Mouse (Mus musculus) liver, embryonic 14.5 days (tissue): ENCODE data around the gene Bcl11a. TPM values are rescaled to one million over a fixed set of nuclear protein-coding genes. Genes with fewer than 3 reads are reported as not detected.

Experiments used
- ATAC-seq: fragments of 200-750 bp; cut with Nextera tagmentation; 2 replicates; pipeline ENCODE4 v1.8.0; 2017; ENCODE audit warnings: moderate number of reproducible peaks, mild to moderate bottlenecking, moderate library complexity; ENCODE audit not compliant: insufficient read depth
- DNase-seq, 3 experiments: peaks; one replicate each; pipeline ENCODE4 v3.0.0-alpha.2; 2012 to 2013; ENCODE audit warnings: low read depth in 3 of 3, low spot score in 3 of 3
- H3K27ac ChIP-seq: fragments of 300-500 bp; sonication (generic); 2 replicates; pipeline ENCODE4 v1.5.1; 2014; ENCODE audit warnings: moderate library complexity, mild to moderate bottlenecking, control low read depth, inconsistent platforms
- H3K27me3 ChIP-seq: fragments of 300-500 bp; sonication (generic); 2 replicates; pipeline ENCODE4 v1.6.1; 2014; ENCODE audit warnings: mild to moderate bottlenecking, low read length, moderate library complexity; ENCODE audit not compliant: control insufficient read depth, insufficient read depth
- H3K36me3 ChIP-seq: fragments of 300-500 bp; sonication (generic); replicated peaks from 2 replicates; pipeline ENCODE4 v1.6.1; 2014; ENCODE audit warnings: low read depth; ENCODE audit not compliant: control insufficient read depth, insufficient read depth
- H3K4me1 ChIP-seq, 2 experiments: fragments of 200-500 bp in 1 of 2; fragments of 300-500 bp in 1 of 2; sonication (generic) in 1 of 2; replicated peaks; 2 replicates each; pipeline ENCODE4 v1.6.1; 2012 to 2014; ENCODE audit warnings: antibody characterized with exemption in 1 of 2, inconsistent platforms in 1 of 2, low read length in 1 of 2; ENCODE audit not compliant: control insufficient read depth in 2 of 2, insufficient read depth in 2 of 2
- H3K4me2 ChIP-seq: fragments of 300-500 bp; sonication (generic); 2 replicates; pipeline ENCODE4 v1.6.1; 2014; ENCODE audit warnings: low read depth, mild to moderate bottlenecking, control low read depth, moderate library complexity
- H3K4me3 ChIP-seq, 2 experiments: fragments of 200-500 bp in 1 of 2; fragments of 300-500 bp in 1 of 2; sonication (generic) in 1 of 2; 2 replicates each; pipeline ENCODE4 v1.5.1; 2012 to 2014; ENCODE audit warnings: low read depth in 2 of 2, low read length in 2 of 2, mild to moderate bottlenecking in 2 of 2, control low read depth in 1 of 2, inconsistent platforms in 1 of 2, moderate library complexity in 1 of 2; ENCODE audit not compliant: insufficient read depth in 1 of 2
- H3K9ac ChIP-seq: fragments of 300-500 bp; sonication (generic); replicated peaks from 2 replicates; pipeline ENCODE4 v1.6.1; 2014; ENCODE audit warnings: mild to moderate bottlenecking, control low read depth, moderate library complexity
- H3K9me3 ChIP-seq: fragments of 300-500 bp; sonication (generic); 2 replicates; pipeline ENCODE4 v1.6.1; 2016; ENCODE audit warnings: low read length, mixed read lengths; ENCODE audit not compliant: control insufficient read depth
- CTCF ChIP-seq: IDR thresholded peaks from 2 replicates; pipeline ENCODE4 v1.5.1; 2016; ENCODE audit warnings: antibody characterized with exemption, low read depth, control low read depth
- EP300 ChIP-seq: IDR thresholded peaks from 2 replicates; pipeline ENCODE4 v1.6.1; 2016; ENCODE audit warnings: antibody characterized with exemption, low read depth
- WGBS: fragments of 180-500 bp; shearing (Covaris S2); extraction: QIAGEN DNeasy Blood & Tissue Kit; methylation state at CpG from one replicate; pipeline ENCODE4 v1.1.7; 2014; ENCODE audit not compliant: insufficient replicate concordance; 5-methylcytosine and 5-hydroxymethylcytosine counted together
- polyA plus RNA-seq, 2 experiments: library from polyadenylated mRNA; depleted of rRNA in 1 of 2; stranded (reverse) in 1 of 2; unstranded in 1 of 2; fragments of >200 nt; fragmentation: Nextera tagmentation in 1 of 2; extraction: Ambion mirVana in 1 of 2; gene quantifications; 2 replicates each; pipeline versions ENCODE4 v1.2.1 to v1.2.3; 2012 to 2014

Bcl11a gene
- polyA plus RNA-seq, 2 experiments, result 13.0 to 29.4 TPM

GRCm38 (mm10) chr11:24203489-24203888 lies 125.6 kb downstream of the Bcl11a start:
- Histone ChIP-seq H3K4me3 (no peak overlapping the region), H3K9me3 (no peaks in the 10 kb centered on the region), H3K27ac (no peak overlapping the region), H3K9ac (no peak overlapping the region), H3K27me3 (no peaks in the 10 kb centered on the region), H3K4me1 (peaks cover 0 to 9% of the 10 kb centered on the region in 2 experiments; a peak in 3 of 4 replicates), H3K36me3 (no peaks in the 10 kb centered on the region), H3K4me2 (no peak overlapping the region)
- TF ChIP-seq EP300, result no peak
- no peak for TF ChIP-seq CTCF
- 78% methylated on average over 1 of the region's 1 CpGs for WGBS
- DNase-seq (no peak), ATAC-seq (no peak)

DNA sequence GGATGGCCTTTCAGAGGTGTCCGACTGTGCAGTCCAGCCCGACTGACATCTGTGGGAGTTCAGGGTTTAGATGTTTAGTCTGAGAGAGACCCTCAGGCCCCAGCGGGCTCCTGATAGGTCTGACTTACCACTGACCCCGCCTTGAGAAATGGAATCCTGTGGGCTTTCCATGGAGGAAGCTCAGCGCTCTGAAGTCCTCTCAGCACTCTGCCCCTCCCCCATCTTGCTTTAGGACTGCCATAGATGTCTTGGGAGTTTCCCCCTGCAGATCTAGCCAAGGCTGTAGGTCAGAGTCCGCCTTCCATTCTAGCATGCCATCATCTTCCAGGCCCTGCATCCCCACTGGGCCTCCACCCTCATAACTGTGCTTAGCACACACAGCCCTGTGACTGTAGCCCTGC lies 131.1 kb downstream of the Bcl11a start:
- H3K9ac ChIP-seq, result no peak overlapping the region
- TF ChIP-seq EP300 (no peak), CTCF (no peak)
- ATAC-seq (no peak), DNase-seq (no peak)
- no peaks in the 10 kb centered on the region for H3K9me3 ChIP-seq
- H3K4me2 ChIP-seq, result no peak overlapping the region
- no peak overlapping the region for H3K4me3 ChIP-seq
- no peaks in the 10 kb centered on the region for H3K36me3 ChIP-seq
- no peaks in the 10 kb centered on the region for H3K27me3 ChIP-seq
- peaks cover 0 to 3% of the 10 kb centered on the region in 2 experiments; a peak in 2 of 4 replicates for H3K4me1 ChIP-seq
- no peak overlapping the region for H3K27ac ChIP-seq
- WGBS, result 51% methylated on average over 6 of the region's 6 CpGs

- H3K27me3 ChIP-seq, result no peaks in the 10 kb centered on the region
- no peak overlapping the region for H3K4me2 ChIP-seq
- H3K4me3 ChIP-seq, result no peak overlapping the region
- no peaks in the 10 kb centered on the region for H3K9me3 ChIP-seq
- peaks cover 0 to 8% of the 10 kb centered on the region in 2 experiments; a peak in 2 of 4 replicates for H3K4me1 ChIP-seq
- H3K9ac ChIP-seq, result no peak overlapping the region
- 37% methylated on average over 3 of the region's 3 CpGs for WGBS
- H3K27ac ChIP-seq, result no peak overlapping the region
- ATAC-seq (no peak), DNase-seq (no peak)
- no peaks in the 10 kb centered on the region for H3K36me3 ChIP-seq
- TF ChIP-seq EP300 (no peak), CTCF (no peak)
Measured at GRCm38 (mm10) chr11:24214509-24215134, 136.8 kb downstream of the Bcl11a start.

GRCm38 (mm10) chr11:24217741-24218333 lies 140.0 kb downstream of the Bcl11a start:
- Histone ChIP-seq H3K4me3 (no peak overlapping the region), H3K9me3 (no peaks in the 10 kb centered on the region), H3K27ac (no peak overlapping the region), H3K9ac (no peak overlapping the region), H3K4me2 (no peak overlapping the region), H3K27me3 (no peaks in the 10 kb centered on the region), H3K4me1 (peaks cover 0 to 8% of the 10 kb centered on the region in 2 experiments; a peak in 2 of 4 replicates), H3K36me3 (no peaks in the 10 kb centered on the region)
- ATAC-seq (no peak), DNase-seq (no peak)
- TF ChIP-seq CTCF (no peak; the same call in 1 of the 2 replicates), EP300 (no peak)
- 59% methylated on average over 6 of the region's 6 CpGs for WGBS

DNA sequence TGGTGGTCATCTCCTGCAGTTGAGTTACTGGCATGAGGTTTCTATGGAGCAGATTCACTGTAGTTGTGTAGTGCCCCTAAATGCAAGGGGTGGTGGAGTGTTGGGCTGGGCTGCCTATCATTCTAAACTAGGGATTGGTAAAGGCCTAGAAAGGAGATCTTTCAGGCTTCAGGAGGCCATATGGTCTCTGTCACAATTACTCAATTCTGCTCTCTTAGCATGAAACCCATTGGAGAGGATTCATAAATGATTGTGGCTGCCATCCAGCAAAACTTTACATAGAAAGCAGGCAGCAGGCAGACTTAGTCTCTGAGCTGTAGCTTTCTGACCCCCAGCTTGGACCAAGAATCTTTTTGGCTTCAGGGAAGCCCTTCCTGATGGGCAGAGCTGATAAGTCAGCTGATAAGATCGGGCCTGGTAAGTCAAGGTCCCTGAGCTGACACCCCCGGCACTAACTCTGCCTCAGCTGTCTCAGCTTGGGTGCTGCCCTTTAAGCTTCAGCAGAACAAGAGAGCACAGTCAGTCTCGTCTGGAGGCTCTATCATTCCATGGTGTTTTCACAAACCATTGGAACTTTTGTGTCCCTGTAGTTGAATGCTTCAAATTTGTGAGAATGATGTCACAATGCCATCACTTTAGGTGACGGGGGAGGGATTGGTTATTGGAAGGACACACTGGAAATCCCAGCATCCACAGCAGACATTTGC lies 143.9 kb downstream of the Bcl11a start:
- no peak overlapping the region for H3K4me3 ChIP-seq
- DNase-seq, result no peak
- H3K27ac ChIP-seq, result no peak overlapping the region
- no peak overlapping the region for H3K9ac ChIP-seq
- H3K27me3 ChIP-seq, result no peaks in the 10 kb centered on the region
- 39% methylated on average over 4 of the region's 4 CpGs for WGBS
- H3K4me1 ChIP-seq, result no peaks in the 10 kb centered on the region
- no peaks in the 10 kb centered on the region for H3K9me3 ChIP-seq
- no peak overlapping the region for H3K4me2 ChIP-seq
- TF ChIP-seq CTCF, result no peak
- no peak for TF ChIP-seq EP300
- H3K36me3 ChIP-seq, result no peaks in the 10 kb centered on the region
- no peak for ATAC-seq

Other genes with a start within 250 kb of the Bcl11a start
- gene Papolg, start 182.8 kb upstream of the Bcl11a start, polyA plus RNA-seq (2012; rRNA removed), result 1.9 and 3.1 TPM in 2 replicates
- gene Papolg, start 182.8 kb upstream of the Bcl11a start, polyA plus RNA-seq (2014; fragmentation: Nextera tagmentation; extraction: Ambion mirVana), result 4.4 and 4.9 TPM in 2 replicates
- not detected in 2 replicates for gene A830031A19Rik, start 3.0 kb upstream of the Bcl11a start, polyA plus RNA-seq (2012; rRNA removed)
- not detected in 2 replicates for gene A830031A19Rik, start 3.0 kb upstream of the Bcl11a start, polyA plus RNA-seq (2014; fragmentation: Nextera tagmentation; extraction: Ambion mirVana)